Mouse (Mus musculus): Measurements from ENCODE around the gene Hsd17b11. TPM values are rescaled to one million over a fixed set of nuclear protein-coding genes. Genes with fewer than 3 reads are reported as not detected.
"Not testable (repeated sequence)": the region's sequence is repeated elsewhere in the genome, so short reads cannot be mapped to it uniquely, and the experiment has no call there.

Gene Hsd17b11
- total RNA-seq, 2 experiments from 2014 or later, result 61.8 to 73.0 TPM

DNA sequence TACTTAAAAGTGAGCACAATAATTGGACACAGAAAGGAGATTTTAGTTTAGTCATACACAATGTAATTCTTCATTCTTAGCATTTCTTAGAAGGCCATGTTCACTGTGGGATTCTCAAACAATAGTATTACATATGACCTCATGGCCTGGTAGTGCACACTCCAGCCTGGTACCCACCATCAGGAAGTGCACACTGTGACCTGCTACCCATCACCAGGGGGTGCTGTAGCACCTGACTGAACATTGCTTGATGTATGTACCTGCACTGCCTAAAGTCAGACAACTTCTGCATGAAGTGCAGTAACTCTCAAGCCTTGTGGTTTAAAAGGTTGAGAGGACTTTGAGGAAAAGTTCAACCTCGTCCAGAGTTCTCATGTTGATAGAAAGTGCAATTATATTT, 28.1 kb downstream of the Hsd17b11 start:
- DNase-seq (ENCODE audit: low spot score in 2 of 2), result no peak

DNA sequence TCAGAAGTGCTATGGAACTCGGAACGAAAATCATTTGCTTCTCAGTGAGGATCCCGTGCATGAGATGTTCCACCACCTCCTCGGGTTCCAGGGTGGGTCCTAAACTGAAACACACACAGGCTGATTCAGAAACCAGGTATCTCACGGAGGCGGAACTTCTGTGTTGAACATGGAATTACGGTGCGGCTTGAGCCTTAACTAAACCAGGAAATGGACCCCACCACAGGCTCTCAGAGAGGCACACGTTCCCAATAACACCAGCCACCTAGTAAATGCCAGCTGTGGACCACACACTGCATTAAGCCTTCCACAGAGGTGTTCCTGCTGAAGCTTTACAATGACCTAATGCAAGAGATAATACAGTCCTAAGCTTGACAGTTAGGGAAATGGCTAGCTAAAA, 28.9 kb downstream of the Hsd17b11 start:
- DNase-seq (ENCODE audit: low spot score in 2 of 2), result no peak

DNA sequence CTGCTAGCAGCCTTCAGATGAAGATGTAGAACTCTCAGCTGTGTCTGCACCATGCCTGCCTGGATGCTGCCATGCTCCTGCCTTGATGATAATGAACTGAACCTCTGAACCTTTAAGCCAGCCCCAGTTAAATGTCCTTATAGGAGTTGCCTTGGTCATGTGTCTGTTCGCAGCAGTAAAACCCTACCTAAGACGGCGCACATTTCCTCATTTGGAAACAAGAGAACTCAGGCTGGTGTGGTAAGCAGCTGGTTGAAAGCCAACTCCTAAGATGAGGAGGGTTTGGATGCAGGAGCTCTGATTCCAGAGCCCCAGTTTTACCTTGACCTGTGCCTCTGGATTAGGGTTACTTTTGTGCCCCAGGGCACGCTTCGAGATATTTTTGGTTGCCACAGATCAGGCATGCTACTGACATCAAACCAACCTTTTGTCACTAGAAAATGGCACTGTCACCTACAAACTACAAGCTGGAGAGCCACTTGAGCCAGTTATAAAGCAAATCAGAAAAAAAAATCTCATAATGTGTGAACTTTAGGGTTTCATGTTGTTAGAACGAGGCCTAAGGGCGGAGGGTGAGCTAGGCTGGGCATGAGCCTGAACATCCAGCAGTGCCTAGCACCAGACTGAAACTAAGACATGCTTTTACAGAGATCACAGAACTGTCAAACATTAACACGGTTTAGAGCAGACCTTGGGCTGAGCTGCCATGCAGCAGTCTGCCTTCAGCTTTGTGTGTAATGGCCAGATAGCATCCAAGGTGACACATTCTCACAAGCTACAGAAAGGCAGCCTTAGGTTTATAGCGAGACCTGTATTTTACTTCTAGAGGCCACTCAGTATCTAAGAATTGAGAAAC, 40.8 kb downstream of the Hsd17b11 start:
- no peak for DNase-seq (ENCODE audit: low spot score in 2 of 2)

DNA sequence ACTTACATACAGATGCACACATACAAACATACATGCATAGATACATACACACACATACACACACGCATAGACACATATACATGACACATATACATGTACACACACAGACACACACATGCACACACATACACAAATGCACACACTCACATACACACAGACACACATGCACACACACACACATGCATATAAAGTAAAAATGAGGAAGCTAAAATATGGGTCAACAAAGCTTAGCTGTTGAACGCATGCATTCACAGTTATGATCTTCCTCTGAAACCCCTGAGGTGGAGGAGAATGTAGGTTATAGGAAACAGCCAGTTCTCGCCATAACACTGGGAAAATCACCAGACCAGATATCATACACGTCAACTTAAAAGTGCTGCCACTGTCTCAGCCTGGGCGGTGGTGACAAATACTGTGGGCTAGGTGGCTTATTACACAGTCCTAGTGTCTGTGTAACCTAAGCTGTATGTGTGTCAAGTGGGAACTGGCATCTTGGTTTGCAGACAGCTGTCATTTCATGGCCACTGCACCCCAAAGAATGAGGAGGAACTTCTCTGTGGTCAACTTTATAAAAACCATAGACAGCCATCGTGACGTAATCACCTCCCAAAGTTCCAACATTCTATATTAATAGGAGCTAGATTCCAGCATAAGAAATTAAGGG, 43.7 kb downstream of the Hsd17b11 start:
- no peak for DNase-seq (ENCODE audit: low spot score in 2 of 2)

DNA sequence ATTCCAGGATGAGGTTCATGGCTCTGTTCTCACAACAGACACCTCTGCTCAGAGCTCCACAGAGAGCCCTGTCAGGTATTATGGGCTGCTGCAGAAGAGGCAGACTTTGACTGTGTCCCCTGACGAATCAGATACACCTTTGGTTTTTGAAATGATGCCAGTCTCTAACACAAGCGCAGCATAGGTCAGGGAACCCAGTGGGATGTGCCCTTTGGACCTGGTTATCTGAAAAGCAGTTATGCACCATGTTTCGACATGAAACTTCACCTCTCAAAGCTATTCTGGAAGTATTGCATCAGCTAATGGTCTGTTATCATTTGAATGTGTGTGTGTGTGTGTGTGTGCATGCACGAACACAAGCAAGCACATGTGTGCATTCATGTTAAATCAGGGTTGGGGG, 44.4 kb downstream of the Hsd17b11 start, which contains the start of gene Hsd17b13:
TSS of gene Hsd17b13 (minus strand) at position 114 of the 400 bp plus-strand sequence.
- no peak for DNase-seq (ENCODE audit: low spot score in 2 of 2)

DNA sequence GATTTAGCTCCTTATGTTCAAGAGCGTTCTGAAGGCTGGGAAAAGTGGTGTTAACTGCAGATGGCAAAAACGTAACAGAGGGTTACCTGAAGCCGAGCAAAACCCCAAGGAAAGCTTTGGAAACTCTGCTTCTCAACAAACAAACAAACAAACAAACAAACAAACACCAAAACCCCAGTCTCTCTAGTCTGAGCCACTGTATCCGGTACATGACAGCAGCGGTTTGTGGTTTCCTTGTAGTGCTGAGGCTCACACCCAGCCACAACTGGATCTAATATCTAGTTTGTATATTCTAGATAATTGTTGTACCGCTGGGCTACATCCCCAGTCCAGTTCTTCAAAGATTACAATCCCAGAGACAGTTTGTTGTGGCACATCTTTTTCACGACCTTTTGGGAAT, 46.0 kb downstream of the Hsd17b11 start:
- no peak for DNase-seq (ENCODE audit: low spot score in 2 of 2)

DNA sequence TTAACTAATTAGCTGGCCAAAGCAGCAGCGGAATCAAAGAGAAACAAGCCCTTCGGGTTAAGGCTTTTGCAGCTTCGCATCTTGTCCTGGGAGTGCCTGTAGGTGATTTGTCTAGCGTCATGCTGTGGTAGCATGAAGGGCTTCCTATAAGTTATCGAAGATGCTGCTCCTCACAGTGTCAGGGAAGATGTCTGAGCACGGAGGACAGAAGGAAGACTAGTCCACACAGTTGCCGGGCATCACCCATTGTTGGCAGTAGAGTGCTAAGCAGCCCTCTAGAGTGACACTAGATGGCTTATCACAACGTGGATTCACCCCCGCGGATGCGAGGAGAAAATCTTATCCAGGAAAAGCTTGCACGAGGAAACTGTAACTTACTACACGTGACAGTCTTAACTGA, 48.9 kb downstream of the Hsd17b11 start:
- no peak for DNase-seq (ENCODE audit: low spot score in 2 of 2)

DNA sequence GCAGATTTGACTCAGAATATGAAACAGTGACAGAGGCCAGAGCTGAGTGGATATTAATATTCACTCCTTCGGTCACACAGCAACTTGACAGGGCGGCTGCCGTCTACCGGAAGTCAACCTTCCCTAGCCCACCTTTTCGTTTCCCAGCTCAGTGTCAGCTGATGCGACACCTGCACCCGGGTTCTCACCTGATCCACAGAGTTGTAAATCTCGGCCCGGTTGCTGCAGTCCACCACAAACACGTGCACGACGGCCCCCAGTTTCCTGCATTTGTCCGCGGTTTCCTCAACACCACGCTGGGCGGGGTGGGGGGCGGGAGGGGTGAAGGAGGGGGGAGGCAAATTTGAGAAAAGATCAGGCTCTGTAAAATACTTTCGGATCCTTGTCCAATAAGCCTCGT, 49.3 kb downstream of the Hsd17b11 start:
- no peak for DNase-seq (ENCODE audit: low spot score in 2 of 2)

DNA sequence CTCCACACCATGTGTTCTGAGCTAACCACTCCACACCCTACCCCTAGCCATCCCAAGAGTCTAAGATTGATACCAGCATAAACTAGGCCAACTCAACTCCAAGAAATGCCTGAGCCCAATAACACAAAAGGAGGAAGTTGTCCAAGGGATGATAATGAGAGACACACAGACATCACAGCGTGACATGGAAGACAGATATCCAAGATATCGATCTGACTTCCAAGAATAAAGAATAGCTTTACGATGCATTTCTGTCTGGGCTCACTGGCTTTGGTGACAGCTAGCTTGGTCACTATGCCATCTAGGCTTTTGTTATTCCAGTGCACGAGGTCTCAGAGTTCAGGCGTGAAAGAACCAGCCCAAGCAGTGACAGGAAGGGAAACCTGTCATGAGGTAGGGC, 50.7 kb downstream of the Hsd17b11 start:
- no peak for DNase-seq (ENCODE audit: low spot score in 2 of 2)

DNA sequence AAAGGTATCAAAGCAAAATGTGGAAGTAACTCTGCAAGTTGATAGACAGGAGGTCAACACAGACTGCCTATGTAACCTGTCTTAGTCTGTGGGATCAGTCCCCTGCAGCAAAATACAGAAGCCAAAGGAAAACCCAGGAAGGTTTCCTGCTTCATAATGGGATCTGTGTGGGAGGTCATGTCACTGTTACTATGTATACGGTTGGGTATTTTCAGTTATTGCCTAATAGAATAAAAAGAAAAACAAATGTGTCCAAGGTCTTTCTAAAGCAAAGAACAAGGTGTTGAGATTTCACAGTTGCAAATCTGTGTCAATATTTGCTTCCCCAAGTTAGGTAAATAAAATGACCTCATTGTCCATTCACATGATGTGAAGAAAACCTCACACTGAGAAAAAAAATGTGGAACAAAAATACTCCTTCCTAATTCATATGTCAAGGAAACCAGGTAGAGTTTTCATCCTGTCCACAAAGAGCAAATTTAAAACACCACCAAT, 58.7 kb downstream of the Hsd17b11 start:
- DNase-seq (ENCODE audit: low spot score in 2 of 2), result no peak

DNA sequence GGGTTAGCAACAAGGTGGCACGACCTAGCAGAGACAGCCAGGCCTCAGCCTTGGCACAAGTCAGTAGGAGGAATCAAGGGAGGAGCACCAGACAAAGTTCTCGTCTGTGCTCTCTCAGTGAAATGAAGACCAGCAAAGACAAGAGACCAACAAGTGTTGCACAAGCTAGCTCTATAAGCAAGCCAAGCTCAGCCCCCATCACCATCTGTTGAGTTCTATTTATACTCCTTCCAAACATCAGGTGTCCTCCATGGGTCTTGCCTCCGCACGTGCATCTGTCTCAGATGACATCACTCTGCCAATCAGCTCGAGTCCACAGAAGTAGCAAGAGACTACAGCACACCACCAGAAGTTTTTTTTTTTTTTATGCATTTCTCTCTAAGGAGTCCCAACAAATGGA, 67.1 kb downstream of the Hsd17b11 start:
- no peak for DNase-seq (ENCODE audit: low spot score in 2 of 2)

DNA sequence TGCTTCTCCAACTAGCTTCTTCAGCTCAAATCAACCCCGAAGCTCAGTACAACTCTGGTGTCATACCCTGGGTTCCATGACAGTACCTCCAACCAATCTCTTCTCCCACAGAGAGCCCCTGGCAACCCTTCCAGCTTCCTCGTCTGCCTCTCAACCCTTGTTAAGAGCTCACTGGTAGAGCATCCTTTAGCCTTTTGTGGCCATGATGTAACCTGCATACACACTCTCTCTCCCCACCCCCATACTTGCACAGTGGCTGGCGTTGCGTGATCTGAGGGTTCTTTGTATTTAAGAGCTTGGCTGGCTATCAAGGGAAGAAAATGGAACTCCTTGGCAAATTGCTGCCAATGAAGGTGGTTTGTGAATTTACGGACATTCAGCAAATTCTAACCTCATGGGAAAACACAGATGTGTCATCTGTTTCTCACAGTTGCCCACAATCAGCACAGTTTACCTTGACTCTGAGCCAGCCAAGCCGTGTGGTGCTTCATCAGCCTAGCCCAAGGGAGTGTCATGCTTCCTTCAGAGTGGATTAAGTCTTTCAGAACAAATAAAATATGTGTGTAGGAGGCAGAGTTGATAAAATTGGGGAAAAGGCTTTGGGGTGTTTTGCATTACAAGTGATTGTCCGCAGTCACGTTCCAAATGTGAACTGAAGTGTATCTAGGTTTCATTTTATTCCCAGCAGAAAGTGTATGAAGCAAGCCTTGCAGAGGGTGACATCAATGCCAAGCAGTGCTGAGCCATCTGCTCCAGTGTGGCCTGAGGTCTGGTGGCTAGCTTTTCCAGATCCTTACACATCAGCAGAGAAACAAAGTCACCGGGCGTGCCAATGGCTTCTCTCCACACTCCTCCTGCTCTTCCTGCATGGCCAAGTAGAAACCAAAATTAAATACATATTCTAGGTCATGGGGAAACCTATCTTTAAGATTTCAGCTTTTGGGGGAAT, 68.3 kb downstream of the Hsd17b11 start:
- no peak for DNase-seq (ENCODE audit: low spot score in 2 of 2)

DNA sequence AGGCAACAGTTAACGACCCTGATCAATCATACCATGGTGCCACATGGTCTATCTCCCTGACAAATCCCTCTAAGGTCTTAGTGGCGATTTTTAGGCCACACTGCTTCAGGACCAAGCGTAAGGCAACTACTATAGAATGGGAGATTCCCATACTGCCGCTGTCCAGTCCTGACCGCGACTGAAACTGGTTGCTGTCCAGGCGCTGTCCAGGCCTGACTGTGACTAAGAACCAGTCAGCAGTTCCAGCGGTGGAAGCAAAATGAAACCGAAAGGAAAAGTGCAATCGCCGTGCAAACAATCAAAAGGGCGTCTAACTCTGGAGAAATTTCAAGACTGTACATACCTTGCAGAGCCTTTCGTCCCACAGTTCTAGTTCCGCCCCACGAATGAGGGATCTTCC, 71.6 kb downstream of the Hsd17b11 start:
- not testable (repeated sequence) for DNase-seq (ENCODE audit: low spot score in 2 of 2)

DNA sequence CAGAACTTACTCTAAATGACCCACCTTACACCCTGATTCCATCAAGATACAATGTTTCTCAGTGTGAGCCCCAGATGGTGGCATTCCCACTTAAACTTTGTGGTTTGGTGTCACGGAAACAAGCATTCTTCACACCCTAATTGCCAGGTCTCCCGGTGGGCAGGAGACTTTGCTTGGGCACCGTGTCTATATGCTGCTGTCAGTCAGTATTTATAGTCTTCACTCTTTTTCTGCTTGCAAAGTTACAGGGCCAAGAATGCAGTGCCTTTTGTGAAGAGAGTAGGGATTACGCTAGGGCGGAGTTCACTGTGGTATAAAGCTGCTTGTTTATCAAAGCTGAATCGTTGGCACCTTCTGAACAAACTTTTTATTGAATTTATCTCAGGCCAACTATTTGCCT, 78.5 kb downstream of the Hsd17b11 start:
- no peak for DNase-seq (ENCODE audit: low spot score in 2 of 2)

DNA sequence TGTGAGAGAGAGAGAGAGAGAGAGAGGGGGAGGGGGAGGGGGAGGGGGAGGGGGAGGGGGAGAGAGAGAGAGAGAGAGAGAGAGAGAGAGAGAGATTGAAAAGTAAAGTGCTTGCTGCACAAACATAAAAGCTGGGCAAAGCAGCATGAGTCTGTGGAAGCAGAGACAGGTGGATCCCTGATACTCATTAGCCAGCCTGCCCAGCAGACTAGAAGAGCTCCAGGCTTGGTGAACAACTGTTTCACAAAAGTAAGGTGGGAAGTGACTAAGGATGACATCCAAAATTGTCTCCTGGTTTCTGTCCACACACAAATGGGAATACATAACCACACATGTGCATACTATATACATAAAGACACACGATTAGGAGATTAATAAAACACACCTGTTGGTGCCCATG, 81.9 kb downstream of the Hsd17b11 start:
- DNase-seq (ENCODE audit: low spot score in 2 of 2), result no peak

Small RNA genes within 50 kb of the gene (microRNA-seq; reads per million reads assigned to microRNA genes)
- gene Mir5619 (ENCODE audit: borderline number of aligned reads in 2 of 2), result 0 to 1.2 reads per million in 2 experiments

Other genes starting within 250 kb of the Hsd17b11 start
- 10 to 100 TPM; 13.6 to 20.2 TPM for gene Klhl8, start 110.7 kb downstream of the Hsd17b11 start, total RNA-seq (2021)
- not detected for gene Hsd17b13, start 44.5 kb downstream of the Hsd17b11 start, total RNA-seq (2021)
- gene Nudt9, start 24.4 kb upstream of the Hsd17b11 start, total RNA-seq (2021), result 10 to 100 TPM; 56.9 to 61.9 TPM
- gene Gm17660, start 55.7 kb upstream of the Hsd17b11 start, total RNA-seq (2021), result not detected
- gene Sparcl1, start 91.8 kb upstream of the Hsd17b11 start, total RNA-seq (2021), result 10 to 100 TPM; 35.4 to 50.2 TPM
- not detected for gene Dspp, start 148.8 kb upstream of the Hsd17b11 start, total RNA-seq (2021)
- not detected for gene Dmp1, start 180.7 kb upstream of the Hsd17b11 start, total RNA-seq (2021)